Mouse (Mus musculus): ENCODE results near the gene S100a7a. TPM values are rescaled to one million over a fixed set of nuclear protein-coding genes. Genes with fewer than 3 reads are reported as not detected.
A peak's percentile ranks its signal among the peaks of the same experiment; 100 is the strongest.

Gene S100a7a
- total and polyA plus RNA-seq, 3 experiments: 0.18 to 0.57 (median 0.29) TPM

- Histone ChIP-seq H3K36me3 (ENCODE audit: control insufficient read depth, insufficient read depth, low read length) (no peaks in the 10 kb centered on the region), H3K27me3 (ENCODE audit: control insufficient read depth, insufficient read depth, low read length) (no peaks in the 10 kb centered on the region)
- intact Hi-C loops (cut with DNase I): no loop called here
Observed at GRCm38 (mm10) chr3:90659364-90660044, 5.7 kb downstream of the S100a7a start.

GRCm38 (mm10) chr3:90664219-90664618 is 10.4 kb downstream of the S100a7a start:
- intact Hi-C loops (cut with DNase I): no loop called here
- 85% methylated on average over 2 of the region's 2 CpGs for WGBS
- Histone ChIP-seq H3K27me3 (ENCODE audit: control insufficient read depth, insufficient read depth, low read length) (no peaks in the 10 kb centered on the region), H3K79me2 (replicated peaks; ENCODE audit: control insufficient read depth, insufficient read depth, low read length) (no peaks in the 10 kb centered on the region), H3K36me3 (ENCODE audit: control insufficient read depth, insufficient read depth, low read length) (no peaks in the 10 kb centered on the region), H3K4me1 (ENCODE audit: control insufficient read depth, insufficient read depth, low read length) (no peaks in the 10 kb centered on the region), H3K27ac (no peak overlapping the region), H3K9ac (ENCODE audit: low read depth, low read length) (no peak overlapping the region), H3K4me3 (no peak overlapping the region)
- no peak for DNase-seq
- TF ChIP-seq CTCF (IDR thresholded peaks at IDR 0.05) (peak; percentile 44), EP300 (IDR thresholded peaks at IDR 0.05; ENCODE audit: insufficient read depth, low read depth, low read length) (no peak)

More at GRCm38 (mm10) chr3:90659364-90660044, 5.7 kb downstream of the S100a7a start:
- Histone ChIP-seq H3K4me3 (no peak overlapping the region), H3K27ac (no peak overlapping the region), H3K4me1 (ENCODE audit: control insufficient read depth, insufficient read depth, low read length) (no peaks in the 10 kb centered on the region), H3K9ac (ENCODE audit: low read depth, low read length) (no peak overlapping the region), H3K79me2 (replicated peaks; ENCODE audit: control insufficient read depth, insufficient read depth, low read length) (no peaks in the 10 kb centered on the region)
- DNase-seq: no peak
- TF ChIP-seq EP300 (IDR thresholded peaks at IDR 0.05; ENCODE audit: insufficient read depth, low read depth, low read length) (no peak), CTCF (IDR thresholded peaks at IDR 0.05) (no peak), POLR2A (IDR thresholded peaks at IDR 0.05; ENCODE audit: insufficient read depth, low read depth, low read length) (no peak)

- Histone ChIP-seq H3K4me1 (ENCODE audit: control insufficient read depth, insufficient read depth, low read length) (no peaks in the 10 kb centered on the region), H3K27me3 (ENCODE audit: control insufficient read depth, insufficient read depth, low read length) (no peaks in the 10 kb centered on the region), H3K79me2 (replicated peaks; ENCODE audit: control insufficient read depth, insufficient read depth, low read length) (no peaks in the 10 kb centered on the region), H3K36me3 (ENCODE audit: control insufficient read depth, insufficient read depth, low read length) (no peaks in the 10 kb centered on the region), H3K27ac (no peak within 1 kb of the TSS), H3K9ac (ENCODE audit: low read depth, low read length) (no peak within 1 kb of the TSS), H3K4me3 (no peak within 1 kb of the TSS)
- TF ChIP-seq POLR2A (IDR thresholded peaks at IDR 0.05; ENCODE audit: insufficient read depth, low read depth, low read length) (no peak), CTCF (IDR thresholded peaks at IDR 0.05) (no peak), EP300 (IDR thresholded peaks at IDR 0.05; ENCODE audit: insufficient read depth, low read depth, low read length) (no peak)
- intact Hi-C loops (cut with DNase I): no loop called here
- WGBS: 39% methylated on average over 8 of the region's 8 CpGs
- DNase-seq: peak in 1 of 2 experiments; percentile 19
Observed at GRCm38 (mm10) chr3:90668846-90669245, 15.0 kb downstream of the S100a7a start, which contains the start of gene S100a8. Gene S100a8, plus strand, starts transcription at chr3:90668978.

GRCm38 (mm10) chr3:90678656-90679055 is 24.8 kb downstream of the S100a7a start:
- TF ChIP-seq CTCF (IDR thresholded peaks at IDR 0.05) (no peak), EP300 (IDR thresholded peaks at IDR 0.05; ENCODE audit: insufficient read depth, low read depth, low read length) (no peak), POLR2A (IDR thresholded peaks at IDR 0.05; ENCODE audit: insufficient read depth, low read depth, low read length) (no peak)
- DNase-seq: no peak
- H3K4me1 ChIP-seq (ENCODE audit: control insufficient read depth, insufficient read depth, low read length): no peaks in the 10 kb centered on the region
- 27% methylated on average over 3 of the region's 3 CpGs for WGBS
- intact Hi-C loops (cut with DNase I): no loop called here
- no peaks in the 10 kb centered on the region for H3K36me3 ChIP-seq (ENCODE audit: control insufficient read depth, insufficient read depth, low read length)
- H3K79me2 ChIP-seq (replicated peaks; ENCODE audit: control insufficient read depth, insufficient read depth, low read length): no peaks in the 10 kb centered on the region
- H3K4me3 ChIP-seq: no peak overlapping the region
- no peak overlapping the region for H3K27ac ChIP-seq
- H3K27me3 ChIP-seq (ENCODE audit: control insufficient read depth, insufficient read depth, low read length): no peaks in the 10 kb centered on the region
- H3K9ac ChIP-seq (ENCODE audit: low read depth, low read length): no peak overlapping the region; the same call in 1 of the 2 replicates

GRCm38 (mm10) chr3:90683929-90684328 is 30.1 kb downstream of the S100a7a start:
- WGBS: 90% methylated on average over 3 of the region's 3 CpGs
- Histone ChIP-seq H3K27ac (no peak overlapping the region), H3K27me3 (ENCODE audit: control insufficient read depth, insufficient read depth, low read length) (no peaks in the 10 kb centered on the region)

GRCm38 (mm10) chr3:90686835-90687234 is 33.0 kb downstream of the S100a7a start:
- Histone ChIP-seq H3K36me3 (ENCODE audit: control insufficient read depth, insufficient read depth, low read length) (no peaks in the 10 kb centered on the region), H3K4me3 (no peak overlapping the region), H3K4me1 (ENCODE audit: control insufficient read depth, insufficient read depth, low read length) (no peaks in the 10 kb centered on the region), H3K27me3 (ENCODE audit: control insufficient read depth, insufficient read depth, low read length) (no peaks in the 10 kb centered on the region), H3K9ac (ENCODE audit: low read depth, low read length) (no peak overlapping the region), H3K79me2 (replicated peaks; ENCODE audit: control insufficient read depth, insufficient read depth, low read length) (no peaks in the 10 kb centered on the region), H3K27ac (no peak overlapping the region)
- WGBS: 64% methylated on average over 2 of the region's 2 CpGs
- DNase-seq: no peak
- TF ChIP-seq EP300 (IDR thresholded peaks at IDR 0.05; ENCODE audit: insufficient read depth, low read depth, low read length): no peak
- intact Hi-C loops (cut with DNase I): no loop called here

More at GRCm38 (mm10) chr3:90683929-90684328, 30.1 kb downstream of the S100a7a start:
- no peak overlapping the region for H3K9ac ChIP-seq (ENCODE audit: low read depth, low read length)
- intact Hi-C loops (cut with DNase I): no loop called here
- TF ChIP-seq CTCF (IDR thresholded peaks at IDR 0.05): no peak
- TF ChIP-seq EP300 (IDR thresholded peaks at IDR 0.05; ENCODE audit: insufficient read depth, low read depth, low read length): no peak
- no peak for TF ChIP-seq POLR2A (IDR thresholded peaks at IDR 0.05; ENCODE audit: insufficient read depth, low read depth, low read length)
- H3K36me3 ChIP-seq (ENCODE audit: control insufficient read depth, insufficient read depth, low read length): no peaks in the 10 kb centered on the region
- DNase-seq: no peak
- H3K4me3 ChIP-seq: no peak overlapping the region
- no peaks in the 10 kb centered on the region for H3K4me1 ChIP-seq (ENCODE audit: control insufficient read depth, insufficient read depth, low read length)
- no peaks in the 10 kb centered on the region for H3K79me2 ChIP-seq (replicated peaks; ENCODE audit: control insufficient read depth, insufficient read depth, low read length)

All from heart, adult 2 months (tissue).